Mouse (Mus musculus) spleen, adult 2 months (tissue): ENCODE measurements around the gene Sstr3.

Experiments used
- CTCF ChIP-seq: fragments of 200-500 bp; IDR thresholded peaks from 2 replicates; pipeline ENCODE4 v1.5.1; 2011; ENCODE audit warnings: mild to moderate bottlenecking, inconsistent platforms; ENCODE audit not compliant: insufficient read depth, insufficient read length, insufficient replicate concordance; ENCODE audit errors: extremely low read depth
- POLR2A ChIP-seq: fragments of 200-500 bp; IDR thresholded peaks from 2 replicates; pipeline ENCODE4 v1.6.1; 2011; ENCODE audit warnings: low read depth, low read length, inconsistent platforms

DNA sequence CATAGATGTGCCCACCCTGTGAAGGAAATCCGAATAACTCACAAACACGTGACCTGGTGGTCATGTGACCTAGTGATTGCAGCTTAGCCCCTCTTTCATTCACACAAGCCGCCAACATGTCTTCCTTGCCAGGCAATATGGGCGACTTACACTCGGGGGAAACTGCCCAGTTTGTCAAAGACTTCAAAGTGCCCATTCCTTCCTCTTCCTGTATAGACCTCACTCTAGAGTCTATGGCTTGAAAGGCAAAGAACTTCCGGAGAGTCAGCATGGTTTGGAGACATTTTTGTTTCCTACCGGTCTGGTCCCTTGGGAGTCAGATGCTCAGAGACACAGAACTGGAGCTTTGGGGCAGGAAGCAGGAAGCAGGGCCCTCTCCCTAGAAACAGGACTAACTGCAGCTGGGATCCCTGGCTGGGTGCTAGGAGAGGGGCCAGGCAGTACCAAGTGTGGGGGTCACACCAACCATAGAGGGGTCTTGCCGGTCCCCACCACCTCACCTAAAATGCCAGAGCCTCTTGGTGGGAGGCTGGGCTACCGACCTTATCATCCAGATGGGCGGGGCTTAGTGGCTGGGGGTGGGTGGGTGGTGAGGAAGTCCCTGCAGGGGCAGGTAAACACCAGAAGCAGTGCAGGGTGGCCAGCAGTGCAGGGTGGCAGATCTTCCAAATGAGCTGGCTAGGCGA lies 15.6 kb downstream of the Sstr3 start:
- TF ChIP-seq POLR2A (no peak), CTCF (no peak)
